Mouse (Mus musculus) spleen, adult 2 months (tissue): ENCODE measurements around the gene Cdc73.

Experiments used
- CTCF ChIP-seq: fragments of 200-500 bp; IDR thresholded peaks from 2 replicates; pipeline ENCODE4 v1.5.1; 2011; ENCODE audit warnings: mild to moderate bottlenecking, inconsistent platforms; ENCODE audit not compliant: insufficient read depth, insufficient read length, insufficient replicate concordance; ENCODE audit errors: extremely low read depth
- POLR2A ChIP-seq: fragments of 200-500 bp; IDR thresholded peaks from 2 replicates; pipeline ENCODE4 v1.6.1; 2011; ENCODE audit warnings: low read depth, low read length, inconsistent platforms

- TF ChIP-seq POLR2A (no peak), CTCF (no peak)
Measured at GRCm38 (mm10) chr1:143621930-143622329, 80.8 kb downstream of the Cdc73 start.
